Mouse (Mus musculus): Measurements from ENCODE around the gene Fyttd1.
A peak's percentile ranks its signal among the peaks of the same experiment; 100 is the strongest.
"Not testable (repeated sequence)": the region's sequence is repeated elsewhere in the genome, so short reads cannot be mapped to it uniquely, and the experiment has no call there.

Fyttd1 gene

GRCm38 (mm10) chr16:32877343-32878156 lies at the start of gene Fyttd1, which contains the start of gene Rubcn:
Gene Fyttd1 (plus strand): TSS chr16:32877500.
Gene Rubcn (minus strand): TSS chr16:32877766.
- peak; percentile 93 to 94 for DNase-seq (ENCODE audit: low spot score in 2 of 2)

GRCm38 (mm10) chr16:32829104-32829503 lies 48.2 kb upstream of the Fyttd1 start:
- DNase-seq (ENCODE audit: low spot score in 2 of 2), result no peak

- no peak for DNase-seq (ENCODE audit: low spot score in 2 of 2)
Measured at GRCm38 (mm10) chr16:32831501-32831900, 45.8 kb upstream of the Fyttd1 start.

GRCm38 (mm10) chr16:32847103-32847502 lies 30.2 kb upstream of the Fyttd1 start:
- no peak for DNase-seq (ENCODE audit: low spot score in 2 of 2)

GRCm38 (mm10) chr16:32849042-32849830 lies 28.1 kb upstream of the Fyttd1 start:
- peak; percentile 27 to 29 for DNase-seq (ENCODE audit: low spot score in 2 of 2)

GRCm38 (mm10) chr16:32853492-32854049 lies 23.7 kb upstream of the Fyttd1 start:
- no peak for DNase-seq (ENCODE audit: low spot score in 2 of 2)

GRCm38 (mm10) chr16:32854050-32854571 lies 23.2 kb upstream of the Fyttd1 start:
- DNase-seq (ENCODE audit: low spot score in 2 of 2), result peak in 1 of 2 experiments; percentile 14

GRCm38 (mm10) chr16:32856751-32857150 lies 20.5 kb upstream of the Fyttd1 start:
- DNase-seq (ENCODE audit: low spot score in 2 of 2), result no peak

GRCm38 (mm10) chr16:32858356-32858755 lies 18.9 kb upstream of the Fyttd1 start:
- DNase-seq (ENCODE audit: low spot score in 2 of 2), result no peak

- no peak for DNase-seq (ENCODE audit: low spot score in 2 of 2)
Measured at GRCm38 (mm10) chr16:32858771-32859636, 18.3 kb upstream of the Fyttd1 start.

- no peak for DNase-seq (ENCODE audit: low spot score in 2 of 2)
Measured at GRCm38 (mm10) chr16:32861813-32862385, 15.4 kb upstream of the Fyttd1 start.

- DNase-seq (ENCODE audit: low spot score in 2 of 2), result no peak
Measured at GRCm38 (mm10) chr16:32865401-32865800, 11.9 kb upstream of the Fyttd1 start.

- DNase-seq (ENCODE audit: low spot score in 2 of 2), result no peak
Measured at GRCm38 (mm10) chr16:32866713-32867112, 10.6 kb upstream of the Fyttd1 start.

- peak; percentile 83 to 86 for DNase-seq (ENCODE audit: low spot score in 2 of 2)
Measured at GRCm38 (mm10) chr16:32867919-32868552, 9.3 kb upstream of the Fyttd1 start.

- DNase-seq (ENCODE audit: low spot score in 2 of 2), result no peak
Measured at GRCm38 (mm10) chr16:32870231-32870630, 7.1 kb upstream of the Fyttd1 start.

GRCm38 (mm10) chr16:32873366-32873765 lies 3.9 kb upstream of the Fyttd1 start:
- no peak for DNase-seq (ENCODE audit: low spot score in 2 of 2)

GRCm38 (mm10) chr16:32875281-32875680 lies 2.0 kb upstream of the Fyttd1 start:
- DNase-seq (ENCODE audit: low spot score in 2 of 2), result not testable (repeated sequence)

- DNase-seq (ENCODE audit: low spot score in 2 of 2), result no peak
Measured at GRCm38 (mm10) chr16:32875847-32876246, 1.5 kb upstream of the Fyttd1 start.

- DNase-seq (ENCODE audit: low spot score in 2 of 2), result no peak
Measured at GRCm38 (mm10) chr16:32876831-32877230, 469 bp upstream of the Fyttd1 start.

- DNase-seq (ENCODE audit: low spot score in 2 of 2), result peak in 1 of 2 experiments; percentile 11
Measured at GRCm38 (mm10) chr16:32878157-32878598, 878 bp downstream of the Fyttd1 start.
